Mouse (Mus musculus) lung, adult 2 months (tissue): ENCODE data around the gene Atg13.

Experiments used
- CTCF ChIP-seq: fragments of 200-500 bp; IDR thresholded peaks from 2 replicates; pipeline ENCODE4 v1.5.1; 2011; ENCODE audit warnings: mild to moderate bottlenecking, low read length, control low read depth; ENCODE audit not compliant: insufficient read depth
- POLR2A ChIP-seq: fragments of 200-500 bp; IDR thresholded peaks from 2 replicates; pipeline ENCODE4 v1.6.1; 2011; ENCODE audit warnings: low read depth, mild to moderate bottlenecking, control low read depth, low read length, borderline replicate concordance; ENCODE audit errors: extremely low read depth

DNA sequence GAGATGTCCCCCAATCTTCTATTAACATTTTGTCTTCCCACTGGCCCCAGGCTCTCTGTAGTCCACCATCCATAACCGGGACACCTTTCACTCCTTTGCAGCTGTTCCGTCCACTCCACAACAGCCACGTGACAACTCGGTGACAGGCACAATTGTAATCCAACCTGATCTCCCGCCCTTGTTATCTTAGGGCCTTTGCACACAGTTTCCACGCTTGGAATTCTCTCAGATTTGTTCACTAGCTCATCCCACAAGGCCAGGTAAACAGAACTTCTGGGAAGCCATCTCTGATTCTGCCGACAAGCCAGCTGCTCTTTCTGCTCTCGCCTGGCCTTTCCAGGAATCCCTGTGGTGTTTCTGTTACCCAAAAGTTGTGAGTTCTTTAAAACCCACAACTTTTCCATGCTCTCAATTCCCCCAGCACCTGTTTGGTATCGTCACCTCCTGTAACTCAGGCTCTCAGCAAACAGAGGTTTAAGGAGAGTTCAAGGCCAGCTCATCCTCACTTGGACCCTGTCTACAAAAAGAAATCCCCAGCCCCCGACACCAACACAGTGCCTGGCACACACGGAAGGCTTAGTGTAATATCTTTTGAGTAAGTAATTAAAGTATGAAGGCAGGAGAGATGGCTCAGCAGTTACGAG, 76.9 kb downstream of the Atg13 start:
- TF ChIP-seq CTCF (no peak), POLR2A (no peak)
